Mouse (Mus musculus): ENCODE results near the gene Exoc2. TPM values are rescaled to one million over a fixed set of nuclear protein-coding genes. Genes with fewer than 3 reads are reported as not detected.

Gene Exoc2
- polyA plus RNA-seq, 1 experiment from 2014 or later, result 44.7 TPM

GRCm38 (mm10) chr13:30879871-30880270 is 94.0 kb downstream of the Exoc2 start:
- 87% methylated on average over 1 of the region's 1 CpGs for WGBS
- Histone ChIP-seq H3K9me3 (no peaks in the 10 kb centered on the region), H3K4me2 (replicated peaks) (no peak overlapping the region), H3K36me3 (peaks cover 28% of the 10 kb centered on the region), H3K27ac (no peak overlapping the region), H3K27me3 (no peaks in the 10 kb centered on the region), H3K4me3 (replicated peaks) (no peak overlapping the region), H3K4me1 (replicated peaks) (no peaks in the 10 kb centered on the region), H3K9ac (replicated peaks) (no peak overlapping the region)
- ATAC-seq, result no peak

- no peak for ATAC-seq
- WGBS, result 92% methylated on average over 3 of the region's 3 CpGs
Observed at GRCm38 (mm10) chr13:30875825-30876224, 98.1 kb downstream of the Exoc2 start.

GRCm38 (mm10) chr13:30873472-30873871 is 100.4 kb downstream of the Exoc2 start:
- no peak overlapping the region for H3K9ac ChIP-seq (replicated peaks)
- peaks cover 60% of the 10 kb centered on the region for H3K36me3 ChIP-seq
- WGBS, result 69% methylated on average over 1 of the region's 1 CpGs
- H3K27ac ChIP-seq, result no peak overlapping the region
- H3K4me3 ChIP-seq (replicated peaks), result no peak overlapping the region
- H3K27me3 ChIP-seq, result no peaks in the 10 kb centered on the region
- no peaks in the 10 kb centered on the region for H3K9me3 ChIP-seq
- H3K4me2 ChIP-seq (replicated peaks), result no peak overlapping the region
- ATAC-seq, result no peak
- no peaks in the 10 kb centered on the region for H3K4me1 ChIP-seq (replicated peaks)

More at GRCm38 (mm10) chr13:30875825-30876224, 98.1 kb downstream of the Exoc2 start:
- Histone ChIP-seq H3K4me2 (replicated peaks) (no peak overlapping the region), H3K36me3 (peaks cover 47% of the 10 kb centered on the region), H3K9me3 (no peaks in the 10 kb centered on the region), H3K27ac (no peak overlapping the region), H3K4me1 (replicated peaks) (no peaks in the 10 kb centered on the region), H3K4me3 (replicated peaks) (no peak overlapping the region), H3K27me3 (no peaks in the 10 kb centered on the region), H3K9ac (replicated peaks) (no peak overlapping the region)

GRCm38 (mm10) chr13:30865486-30865885 is 108.4 kb downstream of the Exoc2 start:
- no peak overlapping the region for H3K27ac ChIP-seq
- no peak overlapping the region for H3K4me3 ChIP-seq (replicated peaks)
- no peaks in the 10 kb centered on the region for H3K27me3 ChIP-seq
- H3K9me3 ChIP-seq, result no peaks in the 10 kb centered on the region
- peaks cover 45% of the 10 kb centered on the region for H3K36me3 ChIP-seq
- H3K9ac ChIP-seq (replicated peaks), result no peak overlapping the region
- no peaks in the 10 kb centered on the region for H3K4me1 ChIP-seq (replicated peaks)
- ATAC-seq, result no peak
- H3K4me2 ChIP-seq (replicated peaks), result no peak overlapping the region

GRCm38 (mm10) chr13:30864042-30864441 is 109.9 kb downstream of the Exoc2 start:
- Histone ChIP-seq H3K36me3 (peaks cover 40% of the 10 kb centered on the region), H3K27me3 (no peaks in the 10 kb centered on the region), H3K27ac (no peak overlapping the region), H3K9ac (replicated peaks) (no peak overlapping the region), H3K4me2 (replicated peaks) (no peak overlapping the region), H3K4me3 (replicated peaks) (no peak overlapping the region), H3K9me3 (no peaks in the 10 kb centered on the region), H3K4me1 (replicated peaks) (no peaks in the 10 kb centered on the region)
- WGBS, result 91% methylated on average over 3 of the region's 3 CpGs
- ATAC-seq, result no peak

GRCm38 (mm10) chr13:30858421-30858820 is 115.5 kb downstream of the Exoc2 start:
- Histone ChIP-seq H3K9ac (replicated peaks) (no peak overlapping the region), H3K4me3 (replicated peaks) (no peak overlapping the region), H3K36me3 (peaks cover 42% of the 10 kb centered on the region), H3K27ac (no peak overlapping the region), H3K4me2 (replicated peaks) (no peak overlapping the region), H3K27me3 (no peaks in the 10 kb centered on the region), H3K4me1 (replicated peaks) (no peaks in the 10 kb centered on the region), H3K9me3 (no peaks in the 10 kb centered on the region)
- ATAC-seq, result no peak
- 89% methylated on average over 3 of the region's 3 CpGs for WGBS

GRCm38 (mm10) chr13:30850736-30851135 is 123.2 kb downstream of the Exoc2 start:
- Histone ChIP-seq H3K36me3 (peaks cover 20% of the 10 kb centered on the region), H3K9ac (replicated peaks) (no peak overlapping the region), H3K4me1 (replicated peaks) (no peaks in the 10 kb centered on the region), H3K27me3 (no peaks in the 10 kb centered on the region), H3K9me3 (no peaks in the 10 kb centered on the region), H3K4me2 (replicated peaks) (no peak overlapping the region), H3K27ac (no peak overlapping the region), H3K4me3 (replicated peaks) (no peak overlapping the region)
- WGBS, result 67% methylated on average over 2 of the region's 2 CpGs
- no peak for ATAC-seq

- H3K27me3 ChIP-seq, result no peaks in the 10 kb centered on the region
- WGBS, result 37% methylated on average over 1 of the region's 1 CpGs
- H3K4me2 ChIP-seq (replicated peaks), result no peak overlapping the region
- H3K9ac ChIP-seq (replicated peaks), result no peak overlapping the region
- no peak for ATAC-seq
- no peaks in the 10 kb centered on the region for H3K4me1 ChIP-seq (replicated peaks)
- H3K4me3 ChIP-seq (replicated peaks), result no peak overlapping the region
- peaks cover 16% of the 10 kb centered on the region; the same call in 1 of the 2 replicates for H3K36me3 ChIP-seq
- H3K9me3 ChIP-seq, result no peaks in the 10 kb centered on the region
- H3K27ac ChIP-seq, result no peak overlapping the region
Observed at GRCm38 (mm10) chr13:30848001-30848400, 125.9 kb downstream of the Exoc2 start.

GRCm38 (mm10) chr13:30846506-30846905 is 127.4 kb downstream of the Exoc2 start:
- no peak overlapping the region for H3K4me2 ChIP-seq (replicated peaks)
- 91% methylated on average over 4 of the region's 4 CpGs for WGBS
- ATAC-seq, result no peak
- H3K4me3 ChIP-seq (replicated peaks), result no peak overlapping the region
- peaks cover 25% of the 10 kb centered on the region; the same call in 1 of the 2 replicates for H3K36me3 ChIP-seq
- H3K27ac ChIP-seq, result no peak overlapping the region
- no peaks in the 10 kb centered on the region for H3K27me3 ChIP-seq
- H3K4me1 ChIP-seq (replicated peaks), result no peaks in the 10 kb centered on the region
- H3K9me3 ChIP-seq, result no peaks in the 10 kb centered on the region
- no peak overlapping the region for H3K9ac ChIP-seq (replicated peaks)

GRCm38 (mm10) chr13:30843049-30843448 is 130.8 kb downstream of the Exoc2 start:
- no peaks in the 10 kb centered on the region; the same call in 1 of the 2 replicates for H3K9me3 ChIP-seq
- peaks cover 42% of the 10 kb centered on the region for H3K36me3 ChIP-seq
- no peak overlapping the region for H3K4me2 ChIP-seq (replicated peaks)
- WGBS, result 87% methylated on average over 4 of the region's 4 CpGs
- no peak overlapping the region for H3K9ac ChIP-seq (replicated peaks)
- no peak overlapping the region for H3K27ac ChIP-seq
- H3K4me3 ChIP-seq (replicated peaks), result no peak overlapping the region
- ATAC-seq, result no peak
- H3K27me3 ChIP-seq, result no peaks in the 10 kb centered on the region
- no peaks in the 10 kb centered on the region for H3K4me1 ChIP-seq (replicated peaks)

GRCm38 (mm10) chr13:30841843-30842242 is 132.1 kb downstream of the Exoc2 start:
- no peak for ATAC-seq
- Histone ChIP-seq H3K4me3 (replicated peaks) (no peak overlapping the region), H3K27ac (no peak overlapping the region), H3K27me3 (no peaks in the 10 kb centered on the region), H3K9me3 (no peaks in the 10 kb centered on the region; the same call in 1 of the 2 replicates), H3K4me2 (replicated peaks) (no peak overlapping the region), H3K4me1 (replicated peaks) (no peaks in the 10 kb centered on the region), H3K36me3 (peaks cover 40% of the 10 kb centered on the region), H3K9ac (replicated peaks) (no peak overlapping the region)
- 96% methylated on average over 2 of the region's 2 CpGs for WGBS

- Histone ChIP-seq H3K4me2 (replicated peaks) (no peak overlapping the region), H3K4me1 (replicated peaks) (no peaks in the 10 kb centered on the region), H3K27ac (no peak overlapping the region), H3K27me3 (no peaks in the 10 kb centered on the region), H3K4me3 (replicated peaks) (no peak overlapping the region), H3K36me3 (peaks cover 40% of the 10 kb centered on the region), H3K9me3 (no peaks in the 10 kb centered on the region; the same call in 1 of the 2 replicates), H3K9ac (replicated peaks) (no peak overlapping the region)
- WGBS, result 94% methylated on average over 4 of the region's 4 CpGs
- ATAC-seq, result no peak
Observed at GRCm38 (mm10) chr13:30841306-30841705, 132.6 kb downstream of the Exoc2 start.

GRCm38 (mm10) chr13:30840700-30841099 is 133.2 kb downstream of the Exoc2 start:
- Histone ChIP-seq H3K36me3 (peaks cover 40% of the 10 kb centered on the region), H3K4me1 (replicated peaks) (no peaks in the 10 kb centered on the region), H3K9ac (replicated peaks) (no peak overlapping the region), H3K9me3 (no peaks in the 10 kb centered on the region; the same call in 1 of the 2 replicates), H3K27me3 (no peaks in the 10 kb centered on the region), H3K4me2 (replicated peaks) (no peak overlapping the region), H3K27ac (no peak overlapping the region), H3K4me3 (replicated peaks) (no peak overlapping the region)
- WGBS, result 92% methylated on average over 3 of the region's 3 CpGs
- ATAC-seq, result no peak
